Mouse (Mus musculus) myocyte (in vitro differentiated cells): Measurements from ENCODE around the gene Dido1.

ENCODE experiments used
- CEBPB ChIP-seq: IDR thresholded peaks from 2 replicates; pipeline ENCODE4 v1.6.1; 2011; ENCODE audit warnings: mild to moderate bottlenecking, moderate library complexity; ENCODE audit not compliant: poor library complexity, insufficient read depth, severe bottlenecking
- E2F4 ChIP-seq: IDR thresholded peaks from one replicate; pipeline ENCODE4 v1.6.1; 2011; ENCODE audit warnings: mild to moderate bottlenecking, control low read depth, moderate library complexity; ENCODE audit not compliant: insufficient read depth
- MYOG ChIP-seq, 3 experiments: IDR thresholded peaks; one replicate each; pipeline ENCODE4 v1.6.1; 2011; ENCODE audit warnings: control low read depth in 2 of 3, low read depth in 2 of 3, mild to moderate bottlenecking in 2 of 3; ENCODE audit not compliant: insufficient read length in 2 of 3, control insufficient read depth in 1 of 3, insufficient read depth in 1 of 3
- POLR2A ChIP-seq: IDR thresholded peaks from one replicate; pipeline ENCODE4 v1.6.1; 2011; ENCODE audit warnings: low read depth, mild to moderate bottlenecking, control low read depth, moderate library complexity; ENCODE audit not compliant: insufficient read length
- POLR2AphosphoS2 ChIP-seq: IDR thresholded peaks from one replicate; pipeline ENCODE4 v1.6.1; 2011; ENCODE audit warnings: low read depth, control low read depth; ENCODE audit not compliant: insufficient read length
- USF1 ChIP-seq: IDR thresholded peaks from one replicate; pipeline ENCODE4 v1.6.1; 2011; ENCODE audit warnings: low read depth, mild to moderate bottlenecking, control low read depth, moderate library complexity

DNA sequence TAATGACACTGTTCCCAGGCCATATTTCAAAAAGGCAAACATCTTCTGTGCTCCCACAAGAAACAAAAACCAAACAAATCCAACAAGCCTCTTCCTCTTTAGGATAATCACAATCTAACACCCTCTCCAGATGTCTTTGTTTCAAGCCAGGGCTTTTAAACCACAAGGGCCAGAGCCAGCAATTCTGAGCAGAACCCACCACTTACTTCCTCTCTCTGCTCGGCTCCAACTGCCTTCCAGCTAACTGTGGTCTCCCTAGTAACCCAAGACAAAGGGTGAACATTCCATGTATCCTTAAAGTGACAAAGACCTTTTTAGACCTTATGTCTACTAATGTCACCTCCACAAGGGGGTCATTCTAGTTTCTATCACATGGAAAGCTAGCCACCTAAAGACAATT lies 17.2 kb downstream of the Dido1 start:
- TF ChIP-seq POLR2AphosphoS2 (no peak), POLR2A (no peak), USF1 (no peak), CEBPB (no peak), E2F4 (no peak), MYOG (IDR thresholded peaks at IDR 0.05; ENCODE audit: control insufficient read depth in 1 of 3, insufficient read depth in 1 of 3, insufficient read length in 2 of 3, low read depth in 2 of 3) (no peak)
